Mouse (Mus musculus) stomach, postnatal 0 days (tissue): Measurements from ENCODE around the gene Ankmy1. TPM values are rescaled to one million over a fixed set of nuclear protein-coding genes. Genes with fewer than 3 reads are reported as not detected.

Experiments used
- ATAC-seq: fragments of 200-750 bp; cut with Nextera tagmentation; 2 replicates; pipeline ENCODE4 v1.8.0; 2017; ENCODE audit not compliant: low FRiP score, low TSS enrichment
- DNase-seq: peaks from one replicate; pipeline ENCODE4 v3.0.0-alpha.2; 2016; ENCODE audit warnings: low spot score
- H3K27ac ChIP-seq: fragments of 300-500 bp; sonication (generic); replicated peaks from 2 replicates; pipeline ENCODE4 v1.5.1; 2014; ENCODE audit warnings: mild to moderate bottlenecking, control low read depth
- H3K27me3 ChIP-seq: fragments of 300-500 bp; sonication (generic); 2 replicates; pipeline ENCODE4 v1.6.1; 2014; ENCODE audit warnings: low read length; ENCODE audit not compliant: control insufficient read depth, insufficient read depth
- H3K36me3 ChIP-seq: fragments of 300-500 bp; sonication (generic); 2 replicates; pipeline ENCODE4 v1.6.1; 2014; ENCODE audit warnings: low read length, mixed read lengths; ENCODE audit not compliant: control insufficient read depth, insufficient read depth
- H3K4me1 ChIP-seq: fragments of 300-500 bp; sonication (generic); replicated peaks from 2 replicates; pipeline ENCODE4 v1.6.1; 2014; ENCODE audit warnings: antibody characterized with exemption; ENCODE audit not compliant: control insufficient read depth, insufficient read depth
- H3K4me2 ChIP-seq: fragments of 300-500 bp; sonication (generic); replicated peaks from 2 replicates; pipeline ENCODE4 v1.6.1; 2014; ENCODE audit warnings: low read depth, mild to moderate bottlenecking, control low read depth, moderate library complexity
- H3K4me3 ChIP-seq: fragments of 300-500 bp; sonication (generic); 2 replicates; pipeline ENCODE4 v1.5.1; 2014; ENCODE audit warnings: low read depth, low read length, control low read depth
- H3K9ac ChIP-seq: fragments of 300-500 bp; sonication (generic); 2 replicates; pipeline ENCODE4 v1.6.1; 2014; ENCODE audit warnings: mild to moderate bottlenecking, low read length, control low read depth, mixed read lengths
- H3K9me3 ChIP-seq: fragments of 300-500 bp; sonication (generic); 2 replicates; pipeline ENCODE4 v1.6.1; 2016; ENCODE audit warnings: low read length; ENCODE audit not compliant: control insufficient read depth
- CTCF ChIP-seq: IDR thresholded peaks from 2 replicates; pipeline ENCODE4 v1.5.1; 2016; ENCODE audit warnings: antibody characterized with exemption, low read depth, mild to moderate bottlenecking, moderate library complexity
- EP300 ChIP-seq: optimal IDR thresholded peaks from 2 replicates; pipeline ENCODE3; 2016; ENCODE audit warnings: antibody characterized with exemption
- WGBS: fragments of 180-500 bp; shearing (Covaris S2); extraction: QIAGEN DNeasy Blood & Tissue Kit; methylation state at CpG from one replicate; pipeline ENCODE4 v1.1.7; 2014; 5-methylcytosine and 5-hydroxymethylcytosine counted together
- microRNA counts: library from miRNA; unstranded; fragments of <30 nt; microRNA quantifications from one replicate; lab custom pipeline; 2015
- microRNA-seq: library from miRNA; unstranded; fragments of <30 nt; microRNA quantifications from one replicate; pipeline ENCODE4, GENCODE M21; 2016
- polyA plus RNA-seq: library from polyadenylated mRNA; unstranded; fragments of >200 nt; fragmentation: Nextera tagmentation; extraction: Ambion mirVana; gene quantifications from 2 replicates; pipeline ENCODE4 v1.2.1, GENCODE M21; 2015

Ankmy1 gene
- polyA plus RNA-seq, 1 experiment from 2014 or later: 0.16 TPM

- ATAC-seq: peak; percentile 45; the same call in 1 of the 2 replicates
Measured at GRCm38 (mm10) chr1:92814319-92814718, 88.4 kb downstream of the Ankmy1 start.

More at GRCm38 (mm10) chr1:92814319-92814718, 88.4 kb downstream of the Ankmy1 start:
- H3K27me3 ChIP-seq: no peaks in the 10 kb centered on the region
- H3K9me3 ChIP-seq: no peaks in the 10 kb centered on the region
- H3K27ac ChIP-seq: peak overlapping the region; percentile 36; the same call in 1 of the 2 replicates
- TF ChIP-seq EP300 (no peak), CTCF (no peak)
- H3K4me3 ChIP-seq: no peak overlapping the region
- DNase-seq: no peak
- H3K4me1 ChIP-seq: no peaks in the 10 kb centered on the region
- no peaks in the 10 kb centered on the region for H3K36me3 ChIP-seq
- H3K4me2 ChIP-seq: no peak overlapping the region
- 37% methylated on average over 5 of the region's 5 CpGs for whole genome bisulfite sequencing
- no peak overlapping the region for H3K9ac ChIP-seq

MicroRNA genes within 50 kb of the gene (microRNA counts, 519-probe panel; counts per million panel counts)
- 4,366 counts per million, percentile 41 among the panel's probes with 10 or more counts for microRNA mmu-miR-149 (lab: Ali Mortazavi, UCI)

Small RNA genes lying within 50 kb of the gene (microRNA-seq; reads per million reads assigned to microRNA genes)
- 2,595 reads per million, percentile 83 among the genes with 10 or more reads in this experiment for gene Mir149

Other genes starting within 250 kb of the Ankmy1 start
- 14.0 and 15.5 TPM in 2 replicates for gene Gpc1, start 71.3 kb downstream of the Ankmy1 start, polyA plus RNA-seq
- 16.0 and 17.5 TPM in 2 replicates for gene Dusp28, start 4.1 kb upstream of the Ankmy1 start, polyA plus RNA-seq
- 36.7 and 42.7 TPM in 2 replicates for gene Rnpepl1, start 7.9 kb upstream of the Ankmy1 start, polyA plus RNA-seq
- 21.2 and 23.3 TPM in 2 replicates for gene Capn10, start 31.5 kb upstream of the Ankmy1 start, polyA plus RNA-seq
- 3.7 and 4.1 TPM in 2 replicates for gene Gpr35, start 48.0 kb upstream of the Ankmy1 start, polyA plus RNA-seq
- 0.12 TPM in 1 of 2 replicates, not detected in the other for gene Aqp12, start 103.4 kb upstream of the Ankmy1 start, polyA plus RNA-seq
- 7.7 and 9.6 TPM in 2 replicates for gene Kif1a, start 199.0 kb upstream of the Ankmy1 start, polyA plus RNA-seq
- gene Agxt, start 232.3 kb upstream of the Ankmy1 start, polyA plus RNA-seq: 0.48 and 0.55 TPM in 2 replicates